Comparison of ENCODE assay signal across 17 mouse cellular contexts in genomic region chr2:178597084-178597470, GRCm38 (mm10).
DNase-seq lines count a peak whose midpoint lies in the region; ATAC-seq and TF ChIP-seq lines count a peak whose summit lies in the region.
"Had no signal": no experiment of that assay in that cellular context is flagged by ENCODE, and none has a peak within 500 bp of the region (broad histone marks: within the 10 kb centered on the region; RNA-seq: fewer than 3 reads in every experiment).

No protein-coding gene starts in this region.

- H3K27ac ChIP-seq in embryonic facial prominence, embryonic 14.5 days (replicated peaks; ENCODE audit: low read depth, low read length) = no peak overlapping the region
- H3K27ac ChIP-seq in embryonic facial prominence, embryonic 10.5 days (replicated peaks) = no peak overlapping the region
- H3K27ac ChIP-seq in midbrain, embryonic 11.5 days (ENCODE audit: low read depth, low read length) = no peak overlapping the region
- no peak overlapping the region for H3K27ac ChIP-seq in midbrain, embryonic 14.5 days (replicated peaks; ENCODE audit: low read depth, low read length)
- no peak overlapping the region for H3K27ac ChIP-seq in forebrain, postnatal 0 days (ENCODE audit: low read depth, low read length)
- H3K27ac ChIP-seq in stomach, embryonic 16.5 days (ENCODE audit: low read length) = no peak overlapping the region
- H3K27ac ChIP-seq: heart, adult 2 months; limb, embryonic 12.5 days had no signal

- no peak for DNase-seq in embryonic facial prominence, embryonic 14.5 days (ENCODE audit: low spot score)
- no peak for DNase-seq in embryonic facial prominence, embryonic 10.5 days (ENCODE audit: low spot score)
- DNase-seq in midbrain, embryonic 11.5 days (ENCODE audit: low spot score, missing footprints) = no peak
- DNase-seq in midbrain, embryonic 14.5 days = no peak
- DNase-seq in forebrain, postnatal 0 days = no peak
- no peak for DNase-seq in right cerebral cortex, postnatal 10 days (ENCODE audit: low spot score in 2 of 2)
- no peak for DNase-seq in embryo, embryonic 10.5 days (ENCODE audit: low spot score)
- DNase-seq: adrenal gland, adult 8-10 months; cerebellum, adult 2 months; heart, adult 2 months; heart, postnatal 14 days; kidney, postnatal 10 days; layer of hippocampus, adult 9-11 months; right cerebral cortex, postnatal 25 days; thymus, adult 18-20 months had no signal

- WGBS in embryonic facial prominence, embryonic 14.5 days = 46% methylated on average over 7 of the region's 7 CpGs
- WGBS in embryonic facial prominence, embryonic 10.5 days = 74% methylated on average over 7 of the region's 7 CpGs
- WGBS in midbrain, embryonic 11.5 days = 83% methylated on average over 7 of the region's 7 CpGs
- 81% methylated on average over 7 of the region's 7 CpGs for WGBS in midbrain, embryonic 14.5 days
- WGBS in forebrain, postnatal 0 days = 64% methylated on average over 7 of the region's 7 CpGs
- WGBS in stomach, embryonic 16.5 days = 35% methylated on average over 7 of the region's 7 CpGs

- H3K4me2 ChIP-seq in embryonic facial prominence, embryonic 14.5 days (ENCODE audit: low read depth, low read length) = no peak overlapping the region
- no peak overlapping the region for H3K4me2 ChIP-seq in midbrain, embryonic 11.5 days
- H3K4me2 ChIP-seq in midbrain, embryonic 14.5 days (ENCODE audit: low read length) = no peak overlapping the region
- H3K4me2 ChIP-seq in forebrain, postnatal 0 days (ENCODE audit: low read depth) = no peak overlapping the region
- peak overlapping the region; percentile 13; the same call in 1 of the 2 replicates for H3K4me2 ChIP-seq in stomach, embryonic 16.5 days (ENCODE audit: low read depth, low read length)
- H3K4me2 ChIP-seq: limb, embryonic 12.5 days had no signal

- H3K9ac ChIP-seq in embryonic facial prominence, embryonic 14.5 days (ENCODE audit: low read depth, low read length) = no peak overlapping the region
- no peak overlapping the region for H3K9ac ChIP-seq in midbrain, embryonic 11.5 days (ENCODE audit: low read length)
- no peak overlapping the region for H3K9ac ChIP-seq in midbrain, embryonic 14.5 days (replicated peaks; ENCODE audit: low read length)
- H3K9ac ChIP-seq in forebrain, postnatal 0 days = no peak overlapping the region
- no peak overlapping the region for H3K9ac ChIP-seq in stomach, embryonic 16.5 days (ENCODE audit: low read length)
- H3K9ac ChIP-seq: limb, embryonic 12.5 days had no signal

- no peak for TF ChIP-seq CTCF in forebrain, postnatal 0 days (IDR thresholded peaks at IDR 0.05; ENCODE audit: low read depth)

- no peaks in the 10 kb centered on the region for H3K27me3 ChIP-seq in embryonic facial prominence, embryonic 14.5 days (replicated peaks; ENCODE audit: control insufficient read depth, insufficient read depth, low read length)
- H3K27me3 ChIP-seq in embryonic facial prominence, embryonic 10.5 days (replicated peaks; ENCODE audit: low read depth, poor library complexity, severe bottlenecking) = no peaks in the 10 kb centered on the region
- H3K27me3 ChIP-seq in midbrain, embryonic 11.5 days (ENCODE audit: control insufficient read depth, insufficient read depth, low read length) = no peaks in the 10 kb centered on the region
- no peaks in the 10 kb centered on the region for H3K27me3 ChIP-seq in midbrain, embryonic 14.5 days (ENCODE audit: control insufficient read depth, insufficient read depth, low read length)
- no peaks in the 10 kb centered on the region for H3K27me3 ChIP-seq in forebrain, postnatal 0 days (ENCODE audit: insufficient read depth, low read length)
- no peaks in the 10 kb centered on the region for H3K27me3 ChIP-seq in stomach, embryonic 16.5 days (ENCODE audit: control insufficient read depth, insufficient read depth, low read length)
- H3K27me3 ChIP-seq: limb, embryonic 12.5 days had no signal

- no peak overlapping the region for H3K4me3 ChIP-seq in embryonic facial prominence, embryonic 14.5 days (ENCODE audit: low read depth, low read length)
- H3K4me3 ChIP-seq in embryonic facial prominence, embryonic 10.5 days = no peak overlapping the region
- H3K4me3 ChIP-seq in midbrain, embryonic 11.5 days (ENCODE audit: low read depth, low read length) = no peak overlapping the region
- H3K4me3 ChIP-seq in midbrain, embryonic 14.5 days (replicated peaks; ENCODE audit: low read depth, low read length) = no peak overlapping the region
- H3K4me3 ChIP-seq in forebrain, postnatal 0 days (ENCODE audit: low read depth, low read length) = no peak overlapping the region
- no peak overlapping the region for H3K4me3 ChIP-seq in stomach, embryonic 16.5 days (replicated peaks; ENCODE audit: low read length)
- H3K4me3 ChIP-seq: heart, adult 2 months; limb, embryonic 12.5 days had no signal

- no peaks in the 10 kb centered on the region for H3K9me3 ChIP-seq in embryonic facial prominence, embryonic 14.5 days (ENCODE audit: control insufficient read depth, low read length)
- no peaks in the 10 kb centered on the region for H3K9me3 ChIP-seq in embryonic facial prominence, embryonic 10.5 days
- H3K9me3 ChIP-seq in midbrain, embryonic 11.5 days (ENCODE audit: control insufficient read depth, low read length) = no peaks in the 10 kb centered on the region
- H3K9me3 ChIP-seq in midbrain, embryonic 14.5 days (ENCODE audit: control insufficient read depth, low read length) = no peaks in the 10 kb centered on the region
- no peaks in the 10 kb centered on the region for H3K9me3 ChIP-seq in forebrain, postnatal 0 days (ENCODE audit: low read length)
- no peaks in the 10 kb centered on the region for H3K9me3 ChIP-seq in stomach, embryonic 16.5 days (replicated peaks; ENCODE audit: control insufficient read depth, low read length)
- H3K9me3 ChIP-seq: limb, embryonic 12.5 days had no signal

- peak; percentile 55; the same call in 1 of the 2 replicates for ATAC-seq in embryonic facial prominence, embryonic 14.5 days (ENCODE audit: low read depth)
- peak; percentile 26; the same call in 1 of the 2 replicates for ATAC-seq in midbrain, embryonic 11.5 days (ENCODE audit: low FRiP score)
- no peak for ATAC-seq in midbrain, embryonic 14.5 days (ENCODE audit: low FRiP score, low TSS enrichment)
- peak; percentile 23; the same call in 1 of the 2 replicates for ATAC-seq in forebrain, postnatal 0 days
- peak; percentile 60; the same call in 1 of the 2 replicates for ATAC-seq in stomach, embryonic 16.5 days (ENCODE audit: insufficient read depth, low FRiP score)

- H3K36me3 ChIP-seq in embryonic facial prominence, embryonic 14.5 days (ENCODE audit: control insufficient read depth, insufficient read depth, low read length) = no peaks in the 10 kb centered on the region
- no peaks in the 10 kb centered on the region for H3K36me3 ChIP-seq in embryonic facial prominence, embryonic 10.5 days (replicated peaks)
- H3K36me3 ChIP-seq in midbrain, embryonic 11.5 days (ENCODE audit: control insufficient read depth, insufficient read depth, low read length) = no peaks in the 10 kb centered on the region
- no peaks in the 10 kb centered on the region for H3K36me3 ChIP-seq in midbrain, embryonic 14.5 days (ENCODE audit: control insufficient read depth, insufficient read depth, low read length)
- H3K36me3 ChIP-seq in forebrain, postnatal 0 days (ENCODE audit: insufficient read depth) = no peaks in the 10 kb centered on the region
- no peaks in the 10 kb centered on the region for H3K36me3 ChIP-seq in stomach, embryonic 16.5 days (ENCODE audit: control insufficient read depth, insufficient read depth, low read length)
- H3K36me3 ChIP-seq: limb, embryonic 12.5 days had no signal

- 0 out of 2 replicates have a peak, but pooled peaks cover 7% of the 10 kb centered on the region for H3K4me1 ChIP-seq in embryonic facial prominence, embryonic 14.5 days (ENCODE audit: control insufficient read depth, insufficient read depth, low read length)
- peaks cover 17% of the 10 kb centered on the region for H3K4me1 ChIP-seq in embryonic facial prominence, embryonic 10.5 days
- H3K4me1 ChIP-seq in midbrain, embryonic 11.5 days (ENCODE audit: control insufficient read depth, insufficient read depth, low read length) = no peaks in the 10 kb centered on the region; the same call in 1 of the 2 replicates
- H3K4me1 ChIP-seq in midbrain, embryonic 14.5 days (ENCODE audit: control insufficient read depth, insufficient read depth, low read length) = peaks cover 15% of the 10 kb centered on the region
- H3K4me1 ChIP-seq in forebrain, postnatal 0 days (ENCODE audit: insufficient read depth) = peaks cover 14% of the 10 kb centered on the region; the same call in 1 of the 2 replicates
- H3K4me1 ChIP-seq in stomach, embryonic 16.5 days (ENCODE audit: control insufficient read depth, insufficient read depth, low read length) = peaks cover 11% of the 10 kb centered on the region; the same call in 1 of the 2 replicates
